Mouse (Mus musculus): ENCODE results near the gene Slc26a11. TPM values are rescaled to one million over a fixed set of nuclear protein-coding genes. Genes with fewer than 3 reads are reported as not detected.
A peak's percentile ranks its signal among the peaks of the same experiment; 100 is the strongest.
"Not testable (repeated sequence)": the region's sequence is repeated elsewhere in the genome, so short reads cannot be mapped to it uniquely, and the experiment has no call there.

The Slc26a11 gene
- polyA plus RNA-seq, 2 experiments from 2014 or later = 8.5 to 17.3 TPM

DNA sequence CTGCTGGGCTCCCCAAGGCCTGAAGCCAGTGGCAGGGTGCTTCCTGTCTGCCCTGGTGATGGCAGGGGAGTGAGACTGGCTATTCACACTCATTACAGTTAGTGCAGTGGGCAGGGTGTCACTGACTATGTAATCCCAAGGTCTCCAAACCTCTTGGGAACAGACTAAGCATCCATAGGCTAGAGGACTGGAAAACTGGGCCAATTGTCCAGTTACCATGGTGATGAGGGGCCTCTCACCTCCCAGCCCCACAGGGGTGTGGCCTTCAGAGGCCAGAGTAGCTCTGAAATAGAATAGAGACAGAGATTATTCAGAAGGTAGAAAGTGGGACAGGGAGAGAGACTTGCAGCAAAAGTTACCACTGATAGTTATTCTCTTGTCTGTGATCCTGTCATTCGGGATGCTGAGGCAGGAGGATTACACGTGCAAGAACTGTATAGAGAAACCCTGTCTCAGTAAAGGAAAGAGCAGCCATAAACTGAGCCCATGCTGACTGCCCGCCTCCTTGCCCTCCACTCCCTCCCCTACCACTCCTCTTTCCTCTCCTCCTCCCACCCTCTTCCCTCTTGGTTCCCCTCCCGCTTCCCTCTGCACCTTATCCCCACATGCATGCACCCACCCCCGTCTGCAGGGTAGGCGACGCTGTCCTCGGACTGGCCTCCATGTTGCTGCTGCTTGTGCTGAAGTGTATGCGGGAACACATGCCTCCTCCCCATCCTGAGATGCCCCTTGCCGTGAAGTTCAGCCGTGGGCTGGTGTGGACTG lies 7.6 kb downstream of the Slc26a11 start:
- ATAC-seq = no peak

- ATAC-seq = peak; percentile 68
Measured at GRCm38 (mm10) chr11:119363534-119364145, 8.3 kb downstream of the Slc26a11 start.

DNA sequence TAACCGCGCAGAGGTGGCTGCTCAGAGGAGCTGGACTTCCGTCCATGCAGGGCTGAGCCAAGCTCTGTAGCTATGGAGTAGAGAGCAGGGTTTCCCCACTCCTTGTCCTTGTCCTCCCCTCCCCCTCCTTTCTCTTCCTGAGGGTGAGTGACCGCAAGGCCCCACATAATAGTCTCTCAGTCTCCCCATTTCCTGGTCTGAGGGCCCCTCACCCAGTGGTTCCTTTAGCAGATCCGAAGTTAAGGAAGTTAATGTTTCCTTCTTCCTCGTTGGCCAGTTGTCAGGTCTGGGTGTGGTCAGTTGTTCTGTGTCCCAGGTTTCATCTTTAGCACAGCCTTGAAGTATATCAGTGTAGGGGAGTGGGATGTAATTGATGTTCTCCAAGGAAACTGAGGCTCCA lies 20.1 kb downstream of the Slc26a11 start:
- ATAC-seq = no peak

- ATAC-seq = no peak
Measured at GRCm38 (mm10) chr11:119377326-119377725, 22.0 kb downstream of the Slc26a11 start.

DNA sequence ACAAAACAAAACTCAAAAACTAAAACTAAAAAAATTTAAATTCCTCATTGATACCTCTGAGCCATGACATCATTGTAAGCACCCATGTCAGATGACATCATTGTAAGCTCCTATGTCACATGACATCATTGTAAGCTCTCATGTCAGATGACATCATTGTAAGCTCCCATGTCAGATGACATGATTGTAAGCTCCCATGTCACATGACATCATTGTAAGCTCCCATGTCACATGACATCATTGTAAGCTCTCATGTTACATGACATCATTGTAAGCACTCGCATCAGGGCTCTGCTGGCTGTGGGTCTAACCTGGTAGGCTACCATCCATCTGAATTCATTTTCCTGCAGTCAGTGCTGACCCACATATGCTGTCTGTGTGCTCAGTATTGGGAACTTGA lies 23.2 kb downstream of the Slc26a11 start:
- ATAC-seq = no peak

GRCm38 (mm10) chr11:119381631-119382337 lies 26.4 kb downstream of the Slc26a11 start:
- no peak for ATAC-seq

- no peak for ATAC-seq
Measured at GRCm38 (mm10) chr11:119382338-119382850, 27.0 kb downstream of the Slc26a11 start.

DNA sequence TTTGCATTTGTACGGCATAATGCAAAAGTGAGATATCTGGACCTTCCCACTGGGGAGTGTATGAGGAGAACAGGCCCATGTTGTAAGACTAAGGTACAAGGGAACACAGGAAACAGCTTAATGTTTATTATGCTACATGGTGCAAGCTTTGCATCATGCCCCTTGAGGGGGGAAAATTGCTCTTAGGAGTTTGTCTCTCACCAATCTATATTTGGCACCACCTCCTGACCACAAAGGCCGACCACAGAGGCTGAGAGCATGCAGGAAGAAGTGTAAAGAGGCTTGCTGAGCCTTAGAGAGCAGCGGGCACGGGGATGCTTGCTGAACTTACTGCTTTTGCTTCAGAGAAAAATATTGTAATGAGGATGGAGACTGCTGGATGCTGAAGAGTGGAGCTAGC lies 29.5 kb downstream of the Slc26a11 start:
- peak; percentile 84 for ATAC-seq

- no peak for ATAC-seq
Measured at GRCm38 (mm10) chr11:119386306-119386705, 30.9 kb downstream of the Slc26a11 start.

DNA sequence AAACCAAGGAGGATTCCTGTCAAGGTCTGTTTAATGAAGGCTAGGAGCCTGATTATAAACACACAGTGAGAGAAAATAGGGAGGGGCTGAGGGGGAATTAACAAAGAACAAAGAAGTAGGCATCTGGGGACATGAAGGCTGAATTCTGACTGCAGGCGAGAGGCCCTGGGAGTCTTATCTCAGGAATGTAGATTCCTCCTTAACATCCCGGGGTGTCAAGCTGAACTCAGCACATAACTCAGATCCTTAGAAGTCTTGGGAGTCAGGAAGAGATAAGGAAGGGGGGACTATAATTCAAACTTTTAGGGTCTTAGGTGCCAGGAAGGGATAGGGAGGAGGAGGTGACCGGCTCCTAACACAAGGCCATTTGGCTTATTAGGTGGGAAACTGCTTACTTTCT lies 31.9 kb downstream of the Slc26a11 start:
- ATAC-seq = not testable (repeated sequence)

- no peak for ATAC-seq
Measured at GRCm38 (mm10) chr11:119389851-119390270, 34.5 kb downstream of the Slc26a11 start.

DNA sequence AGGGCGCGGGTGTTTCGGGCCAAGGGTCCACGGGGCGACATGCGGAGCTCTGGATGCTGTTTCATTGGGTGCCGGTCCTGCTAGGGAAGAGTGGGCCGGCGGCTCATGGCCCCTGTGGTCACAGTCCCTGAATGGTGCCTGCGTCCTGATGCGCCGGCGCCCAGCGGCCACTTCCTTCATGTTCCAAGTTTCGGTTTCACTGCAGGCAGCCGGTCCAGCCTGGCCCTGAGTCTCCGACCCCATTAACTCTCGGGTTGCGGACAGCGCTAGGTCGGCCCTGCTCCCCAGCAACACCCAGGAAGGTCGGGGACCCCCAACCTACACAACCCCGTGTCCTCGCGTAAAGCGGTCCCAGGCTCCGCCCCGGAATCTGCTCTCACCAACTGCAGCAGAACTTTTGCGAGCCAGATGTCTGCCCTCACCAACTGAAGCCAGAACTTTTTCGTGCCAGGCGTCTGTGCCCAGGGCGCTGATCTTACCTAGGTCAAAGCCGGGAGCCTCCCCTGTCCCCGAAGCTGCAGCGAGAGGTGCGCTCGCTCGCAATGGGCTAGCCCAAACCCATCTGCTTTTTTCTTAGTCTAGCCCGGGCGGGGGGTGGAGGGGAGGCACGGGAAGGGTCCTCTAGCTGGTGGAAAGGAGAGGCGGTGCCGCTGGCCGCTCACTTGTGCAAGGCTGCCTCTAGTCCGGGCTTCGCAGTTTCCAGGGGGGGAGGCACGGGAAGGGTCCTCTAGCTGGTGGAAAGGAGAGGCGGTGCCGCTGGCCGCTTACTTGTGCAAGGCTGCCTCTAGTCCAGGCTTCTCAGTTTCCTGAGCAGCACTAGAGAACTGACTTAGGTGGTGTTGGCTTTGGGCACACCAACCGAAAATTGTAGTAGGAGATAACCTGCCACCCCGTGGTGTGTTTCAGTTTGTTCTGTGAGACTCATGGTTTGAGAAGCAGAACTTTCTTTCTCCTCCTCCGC lies 35.2 kb downstream of the Slc26a11 start:
- ATAC-seq = peak; percentile 19

DNA sequence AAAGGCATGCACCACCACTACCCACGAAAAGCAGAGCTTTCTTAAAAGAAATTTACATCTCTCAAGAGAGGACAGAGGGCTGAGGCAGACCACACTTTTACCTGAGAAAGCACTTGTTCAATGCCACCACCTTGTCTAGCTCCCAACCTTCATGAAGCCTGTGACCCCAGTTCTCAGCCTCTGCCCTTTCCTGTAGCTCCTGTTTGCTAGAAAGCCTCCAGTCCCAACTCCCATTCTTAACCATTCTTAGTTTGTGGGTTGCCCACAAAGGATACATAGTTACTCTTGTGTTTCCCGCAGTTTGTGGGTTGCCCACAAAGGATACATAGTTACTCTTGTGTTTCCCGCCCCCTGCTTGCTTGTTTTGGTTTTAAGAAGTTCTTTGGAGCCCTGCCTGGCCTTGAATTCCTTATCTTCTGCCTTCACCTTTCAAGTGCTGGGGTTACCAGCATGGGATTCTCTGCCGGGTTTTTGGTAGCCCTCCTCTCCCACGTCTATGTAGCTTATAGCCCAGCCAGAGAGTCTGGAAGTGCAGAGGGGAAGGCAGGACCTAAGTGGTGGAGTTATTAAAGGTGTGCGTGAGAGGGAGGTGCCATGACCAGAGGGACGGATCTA lies 36.1 kb downstream of the Slc26a11 start:
- no peak for ATAC-seq

GRCm38 (mm10) chr11:119392001-119392614 lies 36.8 kb downstream of the Slc26a11 start:
- ATAC-seq = peak; percentile 57

DNA sequence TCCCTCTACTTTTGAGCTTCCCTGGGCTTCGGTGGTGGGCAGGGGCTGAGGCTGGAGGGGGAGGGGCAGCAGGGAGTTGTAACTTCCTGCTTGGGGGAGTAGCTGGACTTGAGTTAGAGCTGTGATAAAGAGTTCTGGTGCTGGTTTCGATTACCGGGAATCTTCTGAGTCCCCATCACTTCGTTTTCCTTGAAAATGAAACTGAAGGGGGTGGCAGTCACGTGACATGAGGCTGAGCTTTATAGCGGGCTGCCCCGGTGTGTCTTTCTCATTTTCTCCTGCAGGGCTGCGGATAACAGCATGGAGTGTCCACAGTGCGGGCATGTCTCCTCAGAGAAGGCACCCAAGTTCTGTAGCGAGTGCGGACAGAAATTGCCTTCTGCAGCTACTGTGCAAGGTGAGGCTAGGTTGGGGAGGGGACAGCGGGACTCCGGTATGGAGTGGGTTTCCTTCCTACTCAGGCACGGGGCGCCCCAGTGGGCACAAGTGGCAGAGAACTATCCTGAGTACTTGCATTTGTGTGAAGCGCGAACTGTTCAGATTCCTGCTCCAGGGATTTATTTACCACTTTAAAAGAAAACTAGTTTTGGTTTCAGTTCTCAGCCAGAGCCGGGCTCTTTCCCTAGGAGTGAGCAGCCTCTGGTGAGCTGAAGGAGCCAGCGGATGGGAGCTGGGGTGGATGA lies 37.6 kb downstream of the Slc26a11 start, which contains the start of gene Rnf213:
TSS of gene Rnf213 (plus strand) at position 301 of the 683 bp plus-strand sequence.
- ATAC-seq = peak; percentile 55

DNA sequence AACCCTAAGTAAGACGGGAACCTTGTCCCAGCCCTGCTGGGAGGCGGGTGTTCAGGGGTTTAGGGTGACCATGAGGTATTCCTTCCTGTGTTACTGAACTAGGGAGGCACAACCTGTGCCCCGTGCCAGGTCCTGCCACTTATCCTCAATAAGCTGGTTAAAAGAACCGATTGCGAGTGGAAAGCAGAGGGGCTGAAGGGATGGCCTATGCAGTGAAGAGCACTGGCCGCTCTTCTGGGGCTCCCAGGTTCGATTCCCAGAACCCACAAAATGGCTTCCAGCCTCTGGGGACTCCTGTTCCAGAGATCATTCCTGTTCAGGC lies 38.1 kb downstream of the Slc26a11 start:
- no peak for ATAC-seq

GRCm38 (mm10) chr11:119394210-119394609 lies 38.9 kb downstream of the Slc26a11 start:
- ATAC-seq = no peak

DNA sequence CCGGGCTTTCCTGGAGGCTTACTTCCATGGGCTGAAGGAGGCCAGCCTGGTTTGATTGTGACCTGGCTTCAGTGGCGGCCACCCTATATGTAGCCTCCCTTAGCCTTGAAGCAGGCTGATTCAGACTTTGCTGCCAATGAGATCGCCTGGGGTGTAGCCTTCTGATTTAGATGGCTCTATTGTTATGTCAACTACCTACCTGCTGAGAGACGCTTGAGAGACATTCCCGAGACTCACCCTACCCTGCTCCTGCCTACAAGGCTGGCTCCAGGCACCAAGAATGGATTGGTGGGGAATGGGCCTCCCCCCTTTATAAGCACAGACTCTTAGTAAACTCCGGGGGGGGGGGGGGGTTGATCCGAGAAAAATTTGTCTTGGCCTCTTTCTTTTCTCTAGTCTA lies 40.0 kb downstream of the Slc26a11 start:
- ATAC-seq = no peak

- no peak for ATAC-seq
Measured at GRCm38 (mm10) chr11:119395931-119396330, 40.6 kb downstream of the Slc26a11 start.

- no peak for ATAC-seq
Measured at GRCm38 (mm10) chr11:119396461-119396860, 41.1 kb downstream of the Slc26a11 start.
